Mouse (Mus musculus): ENCODE results near the gene Minar1.

The Minar1 gene

DNA sequence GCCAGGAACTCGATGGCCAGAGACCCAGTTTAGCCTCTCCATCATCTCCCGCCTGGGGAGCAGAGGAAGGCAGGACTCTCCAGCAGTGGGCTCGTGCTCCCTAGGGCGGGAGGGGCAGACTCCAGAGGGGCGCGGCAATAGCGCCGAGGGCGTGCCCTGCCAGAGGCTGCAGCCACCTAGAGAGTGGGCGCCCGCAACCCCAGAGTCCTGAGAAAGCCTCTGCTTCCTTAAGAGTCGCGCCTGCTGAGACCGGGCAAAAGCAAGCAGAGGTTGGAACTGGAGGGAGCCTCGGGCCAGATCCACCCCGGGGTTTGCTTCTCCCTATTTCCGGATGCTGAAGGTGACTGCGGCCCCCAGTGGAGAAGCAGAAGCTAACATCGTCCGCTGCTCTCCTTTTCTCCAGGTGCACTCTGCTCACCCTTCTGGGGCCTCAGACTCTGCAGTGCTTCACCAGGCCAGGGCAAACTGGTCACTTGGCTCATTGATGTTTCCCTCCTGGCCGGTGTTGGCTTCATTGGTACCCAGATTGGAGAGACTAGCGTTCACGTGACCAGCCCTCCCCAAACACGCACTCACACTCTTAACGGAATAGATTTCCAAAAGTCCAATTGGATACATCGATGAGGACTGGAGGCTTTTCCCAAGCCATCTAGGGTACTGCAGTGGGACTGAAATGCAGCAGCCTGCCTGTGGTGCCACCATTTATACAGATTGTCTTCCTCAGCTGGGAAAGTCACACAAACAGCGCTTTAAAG is at the start of gene Minar1:
Minar1 (minus strand) TSS at position 120 of the 755 bp plus-strand sequence.
- DNase-seq: peak; percentile 45 to 52

GRCm38 (mm10) chr9:89669878-89670277 is 47.0 kb upstream of the Minar1 start:
- no peak for DNase-seq

DNA sequence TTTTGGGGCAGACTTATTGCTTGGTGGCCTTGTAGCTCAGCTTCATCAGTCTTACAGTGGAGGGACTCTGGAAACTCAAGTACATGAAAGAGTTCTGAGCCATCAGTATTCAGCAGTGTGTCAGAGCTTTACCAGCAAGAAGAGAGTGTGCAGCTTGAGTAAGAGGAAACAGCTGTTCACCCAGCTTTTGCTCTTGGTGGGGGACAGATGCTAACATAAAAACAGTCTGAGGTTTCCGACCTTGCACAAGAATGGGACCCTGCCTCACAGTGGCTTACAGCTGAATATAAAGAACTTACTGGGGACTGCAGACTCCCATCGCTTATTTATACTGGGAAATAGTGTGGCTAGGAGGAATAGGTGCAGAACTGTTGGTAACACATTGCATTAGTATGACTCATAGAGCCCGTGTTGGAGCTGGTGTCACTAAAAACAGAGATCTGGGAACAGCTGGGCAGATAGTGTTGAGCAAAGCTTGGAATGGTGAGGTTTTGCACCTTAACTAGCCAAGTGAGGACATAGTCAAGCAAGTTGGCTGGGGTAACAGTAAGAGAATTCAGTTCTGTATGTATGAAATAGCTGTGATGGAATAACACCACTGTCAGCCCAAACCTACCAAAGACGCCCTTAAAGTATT is 44.5 kb upstream of the Minar1 start:
- DNase-seq: no peak

GRCm38 (mm10) chr9:89650913-89651312 is 28.0 kb upstream of the Minar1 start:
- no peak for DNase-seq

- DNase-seq: no peak
Measured at GRCm38 (mm10) chr9:89637453-89637852, 14.5 kb upstream of the Minar1 start.

- peak; percentile 40 to 47 for DNase-seq
Measured at GRCm38 (mm10) chr9:89622296-89623005, 474 bp downstream of the Minar1 start.

DNA sequence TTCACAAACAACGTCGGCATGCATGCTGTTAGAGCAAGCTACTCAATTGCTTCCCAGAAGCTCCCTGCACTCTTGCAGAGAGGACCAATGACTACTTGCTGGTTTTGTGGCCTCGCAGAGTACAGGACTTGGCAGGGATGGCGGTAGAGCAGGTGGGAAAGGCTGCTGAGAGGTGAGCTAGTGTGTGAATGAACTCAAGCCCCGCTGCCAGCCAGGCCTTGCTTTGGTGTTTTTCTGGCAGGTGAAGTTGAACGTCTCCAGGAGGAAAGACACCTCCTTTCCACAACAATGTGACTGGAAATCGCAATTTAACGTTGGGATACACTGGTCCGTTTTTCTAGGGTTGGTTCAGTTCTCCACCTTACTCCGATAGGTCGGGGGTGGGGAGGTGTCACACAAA is 1.2 kb downstream of the Minar1 start:
- DNase-seq: peak; percentile 76 to 82

DNA sequence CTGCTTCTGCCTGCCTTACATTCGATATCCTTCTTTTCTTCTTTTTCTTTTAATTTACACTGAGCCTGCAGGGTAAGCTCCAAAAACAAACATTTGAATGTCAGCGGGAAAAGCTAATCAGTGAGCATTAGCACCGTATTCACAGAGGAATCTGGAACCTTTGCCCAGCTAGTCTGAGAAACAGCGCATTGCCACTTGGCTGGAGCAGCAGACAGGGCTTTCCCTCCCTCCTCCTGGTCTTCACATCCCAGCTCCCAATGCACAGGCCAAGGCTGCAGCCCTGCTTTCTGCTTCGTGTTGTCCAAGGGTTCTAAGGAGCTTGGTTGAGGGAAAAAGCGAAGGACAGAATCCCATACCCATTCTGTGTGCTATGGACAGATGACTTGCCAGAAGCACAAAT is 2.6 kb downstream of the Minar1 start:
- peak in 1 of 2 experiments; percentile 15 for DNase-seq

- no peak for DNase-seq
Measured at GRCm38 (mm10) chr9:89616946-89617345, 6.0 kb downstream of the Minar1 start.

DNA sequence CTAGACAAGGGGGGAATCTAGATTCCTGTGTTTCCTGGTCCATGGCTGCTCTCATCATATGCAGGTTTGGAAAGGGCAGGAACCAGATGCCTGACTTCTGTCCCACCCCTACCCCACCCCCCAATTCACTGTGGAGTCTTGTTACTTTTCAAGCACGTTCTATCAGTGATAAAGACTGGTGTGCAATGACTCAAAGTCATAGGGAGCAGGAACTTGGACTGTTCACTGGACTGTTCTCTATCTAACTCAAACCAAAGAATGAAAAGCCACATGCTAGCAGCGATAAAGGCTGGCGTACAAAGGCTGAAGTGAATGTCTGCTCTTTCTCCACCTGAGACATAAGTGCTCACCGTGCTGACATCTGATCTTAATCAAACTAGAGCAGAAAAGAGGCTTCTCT is 12.3 kb downstream of the Minar1 start:
- DNase-seq: no peak

DNA sequence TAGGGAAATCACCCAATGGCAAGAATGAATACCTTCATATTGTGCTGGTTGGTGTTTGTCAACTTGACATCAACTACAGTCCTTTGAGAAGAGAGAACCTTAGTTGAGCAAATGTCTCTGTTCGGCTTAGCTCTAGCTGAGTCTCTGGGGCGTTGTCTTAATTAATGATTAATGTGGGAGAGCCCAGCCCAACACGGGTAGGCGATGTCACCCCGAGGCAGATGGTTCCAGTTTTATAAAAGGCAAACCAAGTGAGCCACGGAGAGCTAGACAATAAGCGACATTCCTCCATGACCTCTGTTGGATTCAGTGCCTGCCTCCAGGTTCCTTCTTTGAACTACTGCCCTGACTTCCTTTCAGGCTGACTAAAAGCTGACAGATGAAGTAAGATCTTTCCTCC is 15.6 kb downstream of the Minar1 start:
- DNase-seq: no peak

DNA sequence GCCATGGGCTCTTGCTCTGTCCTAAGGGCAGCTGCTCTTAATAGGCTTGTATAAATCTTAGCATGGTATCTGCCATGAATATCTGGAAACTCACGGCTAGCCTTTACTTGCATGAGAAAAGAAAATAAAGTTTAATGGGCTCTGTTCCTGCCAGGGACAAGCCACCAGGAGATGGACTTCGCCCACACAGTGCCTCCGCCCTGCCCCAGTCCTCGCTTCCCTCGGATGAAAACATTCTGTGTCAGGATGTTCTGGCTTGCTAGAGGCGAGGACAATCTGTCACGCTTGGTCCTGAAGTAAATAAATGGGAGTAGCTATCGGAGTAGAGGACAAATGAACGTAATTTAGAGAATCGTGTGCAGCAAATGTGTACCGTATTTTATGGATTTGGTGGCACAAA is 16.7 kb downstream of the Minar1 start:
- peak; percentile 49 to 54 for DNase-seq

DNA sequence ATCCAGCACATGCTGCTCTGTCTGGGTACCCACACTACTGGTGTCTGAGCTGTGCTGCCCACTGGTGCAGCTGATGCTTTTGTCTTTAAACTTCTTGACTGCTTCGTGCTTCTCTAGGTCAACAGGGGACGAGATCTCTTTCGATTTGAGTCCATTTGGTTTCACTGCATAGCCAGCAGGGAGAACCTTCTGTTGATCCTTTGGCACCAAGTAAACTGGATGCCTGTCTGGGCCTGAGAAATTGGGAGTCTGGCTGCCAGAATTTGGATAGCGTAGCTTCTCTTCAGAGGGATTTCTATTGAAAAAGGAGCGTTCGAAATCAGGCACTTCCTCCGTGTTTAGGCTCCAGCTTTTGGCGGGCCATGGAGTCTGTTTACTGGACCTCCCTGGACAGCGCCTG is 21.0 kb downstream of the Minar1 start:
- peak; percentile 49 to 56 for DNase-seq

GRCm38 (mm10) chr9:89600677-89601076 is 22.2 kb downstream of the Minar1 start:
- DNase-seq: peak; percentile 77 to 81

DNA sequence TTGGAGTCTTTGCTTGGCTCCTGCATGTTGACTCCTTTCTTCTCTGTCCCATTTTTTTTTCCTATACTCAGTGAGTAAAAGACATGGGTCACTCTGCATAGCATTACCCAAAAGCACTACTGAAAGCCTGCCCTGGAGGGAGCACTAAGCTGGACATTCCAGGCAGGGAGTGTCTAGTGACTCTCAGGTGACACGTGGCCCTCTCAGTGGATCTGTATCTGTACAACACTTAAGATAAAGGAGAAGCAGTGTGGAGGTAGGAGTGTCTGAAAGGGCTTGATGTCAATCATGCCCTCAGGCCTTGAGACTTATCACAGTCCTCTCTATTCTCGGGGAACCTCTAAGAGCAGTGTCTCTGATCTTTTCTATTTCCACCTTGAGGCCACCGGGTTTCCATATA is 25.9 kb downstream of the Minar1 start:
- DNase-seq: no peak

GRCm38 (mm10) chr9:89596392-89596791 is 26.5 kb downstream of the Minar1 start:
- DNase-seq: no peak

- DNase-seq: peak in 1 of 2 experiments; percentile 47
Measured at GRCm38 (mm10) chr9:89592391-89592790, 30.5 kb downstream of the Minar1 start.

GRCm38 (mm10) chr9:89578422-89578821 is 44.5 kb downstream of the Minar1 start:
- DNase-seq: peak; percentile 35 to 38

DNA sequence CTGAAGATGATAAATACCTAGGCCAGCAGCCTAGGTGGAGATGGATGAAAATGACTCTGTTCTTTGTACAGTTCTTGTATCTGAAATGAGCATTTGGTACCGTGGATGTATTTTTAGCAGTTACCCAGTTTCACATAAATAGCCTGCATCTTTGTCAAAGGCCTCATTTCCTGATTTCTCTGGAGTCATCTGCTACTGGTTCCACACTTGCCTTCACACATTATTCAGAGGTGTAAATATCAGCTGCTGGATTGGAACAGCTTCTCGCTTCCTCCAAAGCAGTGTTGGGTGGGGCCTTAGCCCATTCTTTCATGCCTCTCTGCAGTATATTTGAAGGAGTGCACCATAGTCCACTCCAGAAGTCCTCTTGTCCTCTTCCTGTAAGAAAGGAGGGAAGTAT is 70.3 kb downstream of the Minar1 start:
- DNase-seq: no peak
